Mouse (Mus musculus) CH12.LX (cell line): ENCODE results near the gene Cldn9. TPM values are rescaled to one million over a fixed set of nuclear protein-coding genes. Genes with fewer than 3 reads are reported as not detected.

Experiments used
- DNase-seq: peaks from one replicate; pipeline ENCODE4 v3.0.0-alpha.2; 2013; ENCODE audit errors: extremely low read depth
- H3K27ac ChIP-seq: 2 replicates; pipeline ENCODE4 v1.5.1; 2012; ENCODE audit warnings: low read depth, mild to moderate bottlenecking, control low read depth, moderate library complexity; ENCODE audit not compliant: insufficient read depth
- H3K27me3 ChIP-seq: replicated peaks from 2 replicates; pipeline ENCODE3; 2012; ENCODE audit warnings: inconsistent platforms
- H3K36me3 ChIP-seq, 2 experiments: replicated peaks in 1 of 2; 2 replicates each; pipeline versions ENCODE3 to v1.6.1; 2012; ENCODE audit warnings: inconsistent platforms in 1 of 2, low read length in 1 of 2, mild to moderate bottlenecking in 1 of 2, mixed read lengths in 1 of 2, moderate library complexity in 1 of 2; ENCODE audit not compliant: control insufficient read depth in 1 of 2, insufficient read depth in 1 of 2
- H3K4me1 ChIP-seq, 2 experiments: 2 replicates each; pipeline ENCODE4 v1.6.1; 2012; ENCODE audit warnings: inconsistent platforms in 1 of 2, moderate library complexity in 1 of 2; ENCODE audit not compliant: insufficient read depth in 2 of 2, control insufficient read depth in 1 of 2
- H3K4me2 ChIP-seq: 2 replicates; pipeline ENCODE4 v1.6.1; 2012; ENCODE audit warnings: low read depth, mild to moderate bottlenecking, control low read depth; ENCODE audit not compliant: poor library complexity, insufficient read depth, severe bottlenecking
- H3K4me3 ChIP-seq, 3 experiments: fragments of 150-350 bp in 1 of 3; sonication (generic) in 1 of 3; replicated peaks in 1 of 3; 2 replicates each; pipeline versions ENCODE3 to v1.5.1; 2011 to 2012; ENCODE audit warnings: low read depth in 2 of 3, low read length in 2 of 3, mild to moderate bottlenecking in 2 of 3, moderate library complexity in 2 of 3, control low read depth in 1 of 3, improper control_type of control experiment in 1 of 3, inconsistent platforms in 1 of 3, mixed read lengths in 1 of 3; ENCODE audit not compliant: poor library complexity in 1 of 3
- H3K79me2 ChIP-seq: replicated peaks from 2 replicates; pipeline ENCODE4 v1.6.1; 2012; ENCODE audit warnings: mild to moderate bottlenecking, moderate library complexity; ENCODE audit not compliant: control insufficient read depth, poor library complexity, insufficient read depth, severe bottlenecking; ENCODE audit errors: extremely low read depth
- H3K9ac ChIP-seq: 2 replicates; pipeline ENCODE4 v1.6.1; 2012; ENCODE audit warnings: low read depth, mild to moderate bottlenecking, control low read depth, moderate library complexity; ENCODE audit not compliant: insufficient read depth
- H3K9me3 ChIP-seq: replicated peaks from 2 replicates; pipeline ENCODE3; 2012; ENCODE audit warnings: low read length, inconsistent platforms, mixed read lengths
- CHD1 ChIP-seq: IDR thresholded peaks from 2 replicates; pipeline ENCODE4 v1.6.1; 2012; ENCODE audit warnings: low read depth, low read length, improper control_type of control experiment, inconsistent platforms
- CHD2 ChIP-seq: IDR thresholded peaks from 2 replicates; pipeline ENCODE4 v1.6.1; 2011; ENCODE audit warnings: low read length, improper control_type of control experiment
- CTCF ChIP-seq, 2 experiments: IDR thresholded peaks in 1 of 2; conservative IDR thresholded peaks in 1 of 2; 2 replicates each; pipeline ENCODE4 v1.5.1; 2011 to 2012; ENCODE audit warnings: low read depth in 2 of 2, low read length in 2 of 2, improper control_type of control experiment in 1 of 2, inconsistent platforms in 1 of 2, mild to moderate bottlenecking in 1 of 2, moderate library complexity in 1 of 2
- E2F4 ChIP-seq: IDR thresholded peaks from 2 replicates; pipeline ENCODE4 v1.6.1; 2011; ENCODE audit warnings: low read depth, low read length, improper control_type of control experiment; ENCODE audit not compliant: insufficient replicate concordance
- ELF1 ChIP-seq: IDR thresholded peaks from 2 replicates; pipeline ENCODE4 v1.6.1; 2014; ENCODE audit warnings: low read depth, mild to moderate bottlenecking, inconsistent platforms, low read length, improper control_type of control experiment
- EP300 ChIP-seq: IDR thresholded peaks from 2 replicates; pipeline ENCODE4 v1.6.1; 2011; ENCODE audit warnings: low read length, improper control_type of control experiment
- ETS1 ChIP-seq: conservative IDR thresholded peaks from 2 replicates; pipeline ENCODE4 v1.6.1; 2012; ENCODE audit warnings: low read depth, mild to moderate bottlenecking, inconsistent platforms, low read length, improper control_type of control experiment, moderate library complexity
- GABPA ChIP-seq: IDR thresholded peaks from 2 replicates; pipeline ENCODE4 v1.6.1; 2012; ENCODE audit warnings: low read depth, low read length, improper control_type of control experiment, inconsistent platforms; ENCODE audit not compliant: insufficient replicate concordance
- HCFC1 ChIP-seq: IDR thresholded peaks from 2 replicates; pipeline ENCODE4 v1.6.1; 2012; ENCODE audit warnings: low read depth, mild to moderate bottlenecking, inconsistent platforms, low read length, improper control_type of control experiment
- IRF4 ChIP-seq: IDR thresholded peaks from 2 replicates; pipeline ENCODE4 v1.6.1; 2014; ENCODE audit warnings: low read depth, mild to moderate bottlenecking, inconsistent platforms, low read length, improper control_type of control experiment
- JUN ChIP-seq: IDR thresholded peaks from 2 replicates; pipeline ENCODE4 v1.6.1; 2011; ENCODE audit warnings: low read depth, mild to moderate bottlenecking, low read length, improper control_type of control experiment, moderate library complexity; ENCODE audit not compliant: insufficient read depth
- JUND ChIP-seq: conservative IDR thresholded peaks from 2 replicates; pipeline ENCODE4 v1.6.1; 2011; ENCODE audit warnings: low read depth, low read length, improper control_type of control experiment
- MAZ ChIP-seq: IDR thresholded peaks from 2 replicates; pipeline ENCODE4 v1.6.1; 2012; ENCODE audit warnings: low read depth, mild to moderate bottlenecking, inconsistent platforms, low read length, improper control_type of control experiment, moderate library complexity
- MEF2A ChIP-seq: IDR thresholded peaks from 2 replicates; pipeline ENCODE4 v1.6.1; 2014; ENCODE audit warnings: low read depth, mild to moderate bottlenecking, inconsistent platforms, low read length, improper control_type of control experiment, borderline replicate concordance
- MXI1 ChIP-seq: IDR thresholded peaks from 2 replicates; pipeline ENCODE4 v1.6.1; 2011; ENCODE audit warnings: mild to moderate bottlenecking, low read depth, low read length, improper control_type of control experiment
- MYC ChIP-seq: IDR thresholded peaks from 2 replicates; pipeline ENCODE4 v1.6.1; 2011; ENCODE audit warnings: low read depth, mild to moderate bottlenecking, improper control_type of control experiment, low read length
- NELFE ChIP-seq: IDR thresholded peaks from 2 replicates; pipeline ENCODE4 v1.6.1; 2011; ENCODE audit warnings: low read depth, low read length, improper control_type of control experiment
- NRF1 ChIP-seq: IDR thresholded peaks from 2 replicates; pipeline ENCODE4 v1.6.1; 2014; ENCODE audit warnings: low read depth, mild to moderate bottlenecking, inconsistent platforms, low read length, improper control_type of control experiment, moderate library complexity
- PAX5 ChIP-seq: IDR thresholded peaks from 2 replicates; pipeline ENCODE4 v1.6.1; 2012; ENCODE audit warnings: low read length, inconsistent platforms, mixed read lengths
- POLR2A ChIP-seq: IDR thresholded peaks from 2 replicates; pipeline ENCODE4 v1.6.1; 2011; ENCODE audit warnings: low read depth, mild to moderate bottlenecking, improper control_type of control experiment, low read length
- RAD21 ChIP-seq: IDR thresholded peaks from 2 replicates; pipeline ENCODE4 v1.6.1; 2011; ENCODE audit warnings: low read depth, mild to moderate bottlenecking, low read length, improper control_type of control experiment, moderate library complexity
- RCOR1 ChIP-seq: conservative IDR thresholded peaks from 2 replicates; pipeline ENCODE4 v1.6.1; 2012; ENCODE audit warnings: low read depth, mild to moderate bottlenecking, inconsistent platforms, low read length, improper control_type of control experiment
- SMC3 ChIP-seq: IDR thresholded peaks from 2 replicates; pipeline ENCODE4 v1.6.1; 2011; ENCODE audit warnings: low read depth, low read length, improper control_type of control experiment
- TBP ChIP-seq: conservative IDR thresholded peaks from 2 replicates; pipeline ENCODE4 v1.6.1; 2011; ENCODE audit warnings: low read depth, low read length, improper control_type of control experiment
- TCF12 ChIP-seq: IDR thresholded peaks from 2 replicates; pipeline ENCODE4 v1.6.1; 2014; ENCODE audit warnings: low read depth, mild to moderate bottlenecking, inconsistent platforms, low read length, improper control_type of control experiment
- UBTF ChIP-seq: IDR thresholded peaks from 2 replicates; pipeline ENCODE4 v1.6.1; 2012; ENCODE audit warnings: low read depth, mild to moderate bottlenecking, inconsistent platforms, low read length, improper control_type of control experiment, moderate library complexity
- USF1 ChIP-seq: IDR thresholded peaks from 2 replicates; pipeline ENCODE4 v1.6.1; 2014; ENCODE audit warnings: low read depth, mild to moderate bottlenecking, inconsistent platforms, low read length, improper control_type of control experiment
- ZC3H11A ChIP-seq: IDR thresholded peaks from 2 replicates; pipeline ENCODE4 v1.6.1; 2012; ENCODE audit warnings: low read depth, mild to moderate bottlenecking, inconsistent platforms, low read length, improper control_type of control experiment
- ZKSCAN1 ChIP-seq: IDR thresholded peaks from 2 replicates; pipeline ENCODE4 v1.6.1; 2012; ENCODE audit warnings: low read depth, inconsistent platforms, low read length, improper control_type of control experiment, borderline replicate concordance
- ZMIZ1 ChIP-seq: IDR thresholded peaks from 2 replicates; pipeline ENCODE4 v1.6.1; 2012; ENCODE audit warnings: low read depth, mild to moderate bottlenecking, inconsistent platforms, low read length, improper control_type of control experiment
- ZNF384 ChIP-seq: IDR thresholded peaks from 2 replicates; pipeline ENCODE4 v1.6.1; 2012; ENCODE audit warnings: low read depth, low read length, improper control_type of control experiment, inconsistent platforms
- dilution Hi-C: fragments of 300-500 bp; cut with MboI; formaldehyde crosslinking; loops from 2 replicates; pipeline ENCODE4 v1.14.3; 2020; ENCODE audit warnings: low sequenced_read_pairs; ENCODE audit not compliant: extremely low pct_unique_long_range_greater_than_20kb, extremely low pct_ligation_motif_present
- in situ Hi-C: fragments of 300-500 bp; cut with MboI; formaldehyde crosslinking; loops from 3 replicates; pipeline ENCODE4 v1.14.3; 2019; ENCODE audit warnings: low sequenced_read_pairs, low pct_ligation_motif_present, low pct_unique_long_range_greater_than_20kb, mixed read lengths
- polyA plus RNA-seq: library from polyadenylated mRNA; unstranded; fragments of >175 nt; gene quantifications from 2 replicates; pipeline ENCODE4 v1.2.1, GENCODE M21; 2012; ENCODE audit warnings: low read depth; ENCODE audit not compliant: insufficient read length
- total RNA-seq, 2 experiments: library from RNA; depleted of rRNA; stranded (reverse); fragments of 300-350 nt in 1 of 2; fragments of >200 nt in 1 of 2; gene quantifications; 2 replicates each; pipeline ENCODE4 v1.2.3; 2012 to 2014

Cldn9 gene
- total and polyA plus RNA-seq, 3 experiments, result not detected

DNA sequence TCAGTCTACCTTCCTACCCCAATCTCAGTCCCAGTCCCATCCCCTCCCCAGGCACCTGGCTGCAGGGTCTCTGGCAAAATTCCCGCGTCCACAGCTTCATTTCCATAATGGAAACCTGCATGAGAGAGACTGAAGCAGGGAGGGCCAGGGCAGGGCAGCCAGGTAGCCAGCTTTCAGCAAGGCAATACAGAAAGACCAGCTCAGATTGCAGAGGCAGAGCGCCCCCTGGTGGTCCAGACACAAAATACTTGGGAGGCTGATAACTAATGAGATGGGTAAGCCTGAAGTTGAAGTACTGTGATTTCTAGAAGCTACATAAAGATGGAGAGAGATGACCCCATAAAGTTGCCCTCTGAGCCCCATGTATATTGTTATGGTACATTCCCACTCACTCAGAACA, 22.4 kb upstream of the Cldn9 start:
- no peak overlapping the region for H3K4me3 ChIP-seq
- in situ Hi-C loops (loop anchor here (5.0 kb wide), 1 partner anchor 129 kb away; no protein-coding TSS in a partner anchor), dilution Hi-C loops (no loop called here)
- H3K4me1 ChIP-seq, result no peaks in the 10 kb centered on the region
- TF ChIP-seq ZC3H11A (peak; percentile 41; the same call in 1 of the 2 replicates), RCOR1 (no peak), SMC3 (peak; percentile 79), TCF12 (no peak), NELFE (peak; percentile 38; the same call in 1 of the 2 replicates), TBP (no peak), MEF2A (no peak), MAZ (0 out of 2 replicates have a peak, but pooled peaks have one; percentile 21), GABPA (no peak), CHD2 (no peak), ZMIZ1 (no peak), CTCF (conservative IDR thresholded peaks at IDR 0.05 in 1 of 2, IDR thresholded peaks at IDR 0.05 in 1 of 2; ENCODE audit: low read depth in 2 of 2, low read length in 2 of 2) (peak; percentile 86 to 97), JUN (no peak), USF1 (no peak), IRF4 (no peak), EP300 (no peak), RAD21 (peak; percentile 90), NRF1 (no peak)
- DNase-seq, result peak; percentile 71
- no peaks in the 10 kb centered on the region for H3K79me2 ChIP-seq
- no peak overlapping the region for H3K9ac ChIP-seq
- no peaks in the 10 kb centered on the region for H3K9me3 ChIP-seq
- no peak overlapping the region for H3K4me2 ChIP-seq
- no peak overlapping the region for H3K27ac ChIP-seq
- H3K36me3 ChIP-seq, result no peaks in the 10 kb centered on the region
- H3K27me3 ChIP-seq, result peaks cover 81% of the 10 kb centered on the region

GRCm38 (mm10) chr17:23705525-23706104, 21.8 kb upstream of the Cldn9 start:
- no peak overlapping the region for H3K9ac ChIP-seq

More at GRCm38 (mm10) chr17:23705525-23706104, 21.8 kb upstream of the Cldn9 start:
- H3K27ac ChIP-seq, result no peak overlapping the region
- TF ChIP-seq MYC (no peak), ETS1 (no peak), PAX5 (no peak), HCFC1 (no peak), ELF1 (no peak), CTCF (conservative IDR thresholded peaks at IDR 0.05 in 1 of 2, IDR thresholded peaks at IDR 0.05 in 1 of 2; ENCODE audit: low read depth in 2 of 2, low read length in 2 of 2) (no peak), JUN (no peak), CHD1 (no peak), UBTF (no peak), RAD21 (no peak), SMC3 (no peak), E2F4 (no peak), TBP (no peak), JUND (no peak), MXI1 (no peak), NRF1 (no peak), ZKSCAN1 (no peak), POLR2A (no peak), ZNF384 (no peak), MAZ (no peak)
- H3K4me2 ChIP-seq, result no peak overlapping the region
- no peaks in the 10 kb centered on the region for H3K36me3 ChIP-seq
- no peak for DNase-seq
- in situ Hi-C loops (loop anchor here (5.0 kb wide), 1 partner anchor 128 kb away; no protein-coding TSS in a partner anchor), dilution Hi-C loops (no loop called here)
- H3K27me3 ChIP-seq, result peaks cover 81% of the 10 kb centered on the region
- H3K9me3 ChIP-seq, result no peaks in the 10 kb centered on the region
- no peaks in the 10 kb centered on the region for H3K79me2 ChIP-seq
- no peak overlapping the region for H3K4me3 ChIP-seq
- no peaks in the 10 kb centered on the region for H3K4me1 ChIP-seq
